Mouse (Mus musculus) embryonic fibroblast, embryonic 13.5 days (primary cell): ENCODE data around the gene Hoxd8.

Experiments
- CTCF ChIP-seq: IDR thresholded peaks from 2 replicates; pipeline ENCODE4 v1.5.1; 2011; ENCODE audit warnings: mild to moderate bottlenecking, control low read depth, low read length, moderate library complexity, borderline replicate concordance; ENCODE audit not compliant: insufficient read depth
- POLR2A ChIP-seq: IDR thresholded peaks from 2 replicates; pipeline ENCODE4 v1.6.1; 2011; ENCODE audit warnings: low read depth, mild to moderate bottlenecking, control low read depth, low read length, moderate library complexity

DNA sequence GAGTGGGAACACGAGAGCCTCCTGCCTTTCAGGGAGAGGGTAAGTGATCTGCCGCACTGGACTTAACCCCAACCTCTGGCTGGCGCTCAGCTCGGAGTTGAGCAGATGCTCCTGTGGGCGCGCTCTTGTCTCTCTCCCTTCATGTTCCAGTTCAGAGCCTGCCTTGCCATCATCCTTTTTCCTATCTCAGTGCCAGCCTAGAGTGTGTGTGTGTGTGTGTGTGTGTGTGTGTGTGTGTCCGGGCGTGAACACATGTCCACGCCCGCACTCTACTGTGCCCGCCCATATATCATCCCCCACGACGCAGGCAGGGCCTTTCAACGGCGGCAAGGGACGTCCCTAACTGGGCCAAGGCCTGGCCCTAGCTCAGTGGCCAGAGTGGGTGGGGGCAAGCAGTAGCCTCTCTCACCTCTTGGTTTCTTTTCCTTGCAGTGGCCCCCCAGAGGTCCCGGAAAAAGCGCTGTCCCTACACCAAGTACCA, 20.9 kb upstream of the Hoxd8 start:
- no peak for TF ChIP-seq CTCF
- 0 out of 2 replicates have a peak, but pooled peaks have one; percentile 11 for TF ChIP-seq POLR2A
